8 mouse cellular contexts compared by ENCODE assay signal in the genomic region with DNA sequence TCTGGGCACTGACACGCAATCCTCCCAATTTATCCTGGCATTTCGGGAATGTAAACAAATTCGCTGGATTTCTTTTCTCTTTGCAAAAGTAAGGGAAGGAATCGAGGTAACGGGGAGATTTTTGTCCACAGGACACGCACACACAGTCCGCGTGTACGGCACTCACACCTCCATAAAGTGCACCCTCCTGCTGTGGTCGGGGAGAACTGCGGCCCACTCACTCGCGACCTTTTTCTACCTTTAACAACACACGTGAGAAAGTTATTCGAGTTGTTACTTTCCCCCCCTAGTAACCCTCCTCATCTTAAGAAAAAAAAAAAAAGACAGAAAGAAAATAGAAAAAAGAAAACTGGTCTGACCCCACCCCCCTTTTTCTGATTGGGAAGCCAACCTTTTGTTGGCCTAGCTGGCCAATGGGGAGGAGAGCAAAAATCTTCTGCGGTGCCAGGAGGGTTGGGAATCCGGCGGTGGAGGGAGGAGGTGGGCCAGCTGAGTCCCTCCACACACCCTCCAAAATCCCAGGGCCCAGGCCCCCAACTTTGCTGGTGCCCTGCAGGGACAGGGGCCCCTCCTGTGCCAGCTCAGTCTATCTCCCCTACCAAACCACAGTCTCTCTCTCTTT. TPM values are rescaled to one million over a fixed set of nuclear protein-coding genes. Genes with fewer than 3 reads are reported as not detected.
DNase-seq lines count a peak whose midpoint lies in the region; ATAC-seq lines count a peak whose summit lies in the region.

No protein-coding gene starts in this region.

- under 1% methylated on average over 18 of the region's 18 CpGs for WGBS in forebrain, embryonic 11.5 days
- WGBS in liver, embryonic 12.5 days (ENCODE audit: insufficient replicate concordance) = 12% methylated on average over 18 of the region's 18 CpGs

- no peaks in the 10 kb centered on the region for H3K9me3 ChIP-seq in forebrain, embryonic 11.5 days (ENCODE audit: control insufficient read depth, low read length)
- no peaks in the 10 kb centered on the region for H3K9me3 ChIP-seq in liver, embryonic 12.5 days (replicated peaks)

- H3K36me3 ChIP-seq in forebrain, embryonic 11.5 days (ENCODE audit: control insufficient read depth, insufficient read depth, low read length) = no peaks in the 10 kb centered on the region
- peaks cover 8% of the 10 kb centered on the region for H3K36me3 ChIP-seq in liver, embryonic 12.5 days

- H3K4me2 ChIP-seq in forebrain, embryonic 11.5 days (ENCODE audit: low read depth, low read length, severe bottlenecking) = peak overlapping the region; percentile 83
- H3K4me2 ChIP-seq in liver, embryonic 12.5 days = peak overlapping the region; percentile 65

- peak overlapping the region; percentile 55 for H3K9ac ChIP-seq in forebrain, embryonic 11.5 days (ENCODE audit: low read length)
- no peak overlapping the region for H3K9ac ChIP-seq in liver, embryonic 12.5 days

- peak overlapping the region; percentile 43 for H3K4me3 ChIP-seq in forebrain, embryonic 11.5 days (ENCODE audit: low read depth, low read length)
- H3K4me3 ChIP-seq in liver, embryonic 12.5 days = peak overlapping the region; percentile 40

- peak; percentile 65 to 69 for DNase-seq in cerebellum, postnatal 10 days
- no peak for DNase-seq in cerebellum, adult 18-20 months
- DNase-seq in 3T3-L1 (ENCODE audit: low read depth, low spot score) = peak; percentile 56
- peak; percentile 68 for DNase-seq in forebrain, embryonic 11.5 days (ENCODE audit: low spot score)
- no peak for DNase-seq in adrenal gland, postnatal 14 days
- DNase-seq in layer of hippocampus, adult 18-20 months (ENCODE audit: low spot score in 2 of 2) = no peak

- no peak overlapping the region for H3K27ac ChIP-seq in forebrain, embryonic 11.5 days (ENCODE audit: low read depth, low read length)
- no peak overlapping the region for H3K27ac ChIP-seq in liver, embryonic 12.5 days

- no peak for ATAC-seq in forebrain, embryonic 11.5 days (replicated peaks; ENCODE audit: low FRiP score)
- ATAC-seq in liver, embryonic 12.5 days = no peak
- no peak for ATAC-seq in CD4-positive, CD25-positive, alpha-beta regulatory T cell, adult 4 months

- peaks cover 67% of the 10 kb centered on the region for H3K27me3 ChIP-seq in forebrain, embryonic 11.5 days (ENCODE audit: control insufficient read depth, insufficient read depth, low read length)
- peaks cover 100% of the 10 kb centered on the region for H3K27me3 ChIP-seq in liver, embryonic 12.5 days (replicated peaks)

- H3K4me1 ChIP-seq in forebrain, embryonic 11.5 days (replicated peaks; ENCODE audit: control insufficient read depth, insufficient read depth, low read length) = peaks cover 47% of the 10 kb centered on the region
- peaks cover 55% of the 10 kb centered on the region for H3K4me1 ChIP-seq in liver, embryonic 12.5 days

RNA-seq across cellular contexts. Expression of a gene that starts 2.9 kb away (rescaled TPM):
- polyA plus RNA-seq in forebrain, embryonic 11.5 days (2014; fragmentation: Nextera tagmentation; extraction: Ambion mirVana) = 9.5 and 11.2 TPM in 2 replicates
- polyA plus RNA-seq in liver, embryonic 12.5 days (2016; fragmentation: Nextera tagmentation; extraction: Ambion mirVana) = 2.5 and 3.3 TPM in 2 replicates
- 13.1 and 16.7 TPM in 2 replicates for total RNA-seq in adrenal gland, postnatal 14 days (2021)
- 10 to 100 TPM in 1 of 2 experiments, 1 to 10 TPM in 1; 8.7 to 10.9 TPM for total RNA-seq in layer of hippocampus, adult 18-20 months (2021)
- 1 to 10 TPM; 4.0 to 6.7 TPM for polyA plus RNA-seq in CD4-positive, CD25-positive, alpha-beta regulatory T cell, adult 4 months (2017; shearing (Covaris generic))

RNA-seq across cellular contexts. Expression of a gene that starts 15.1 kb away (rescaled TPM):
- 101 and 103 TPM in 2 replicates for polyA plus RNA-seq in forebrain, embryonic 11.5 days (2014; fragmentation: Nextera tagmentation; extraction: Ambion mirVana)
- polyA plus RNA-seq in liver, embryonic 12.5 days (2016; fragmentation: Nextera tagmentation; extraction: Ambion mirVana) = 8.6 TPM in 2 replicates
- total RNA-seq in adrenal gland, postnatal 14 days (2021) = 7.4 and 7.7 TPM in 2 replicates
- 1 to 10 TPM; 2.5 to 2.9 TPM for total RNA-seq in layer of hippocampus, adult 18-20 months (2021)
- polyA plus RNA-seq in CD4-positive, CD25-positive, alpha-beta regulatory T cell, adult 4 months (2017; shearing (Covaris generic)) = 1 to 10 TPM; 1.4 to 1.5 TPM

RNA-seq across cellular contexts. Expression of a gene that starts 48.1 kb away (rescaled TPM):
- polyA plus RNA-seq in forebrain, embryonic 11.5 days (2014; fragmentation: Nextera tagmentation; extraction: Ambion mirVana) = 6.4 and 7.0 TPM in 2 replicates
- 3.2 and 3.3 TPM in 2 replicates for polyA plus RNA-seq in liver, embryonic 12.5 days (2016; fragmentation: Nextera tagmentation; extraction: Ambion mirVana)
- 105 and 156 TPM in 2 replicates for total RNA-seq in adrenal gland, postnatal 14 days (2021)
- 10 to 100 TPM; 44.7 to 49.1 TPM for total RNA-seq in layer of hippocampus, adult 18-20 months (2021)
- 1 to 10 TPM; 1.7 to 3.7 TPM for polyA plus RNA-seq in CD4-positive, CD25-positive, alpha-beta regulatory T cell, adult 4 months (2017; shearing (Covaris generic))

RNA-seq across cellular contexts. Expression of a gene that starts 49.9 kb away (rescaled TPM):
- polyA plus RNA-seq in forebrain, embryonic 11.5 days (2014; fragmentation: Nextera tagmentation; extraction: Ambion mirVana) = not detected in 2 replicates
- not detected in 2 replicates for polyA plus RNA-seq in liver, embryonic 12.5 days (2016; fragmentation: Nextera tagmentation; extraction: Ambion mirVana)
- not detected in 2 replicates for total RNA-seq in adrenal gland, postnatal 14 days (2021)
- total RNA-seq in layer of hippocampus, adult 18-20 months (2021) = not detected
- polyA plus RNA-seq in CD4-positive, CD25-positive, alpha-beta regulatory T cell, adult 4 months (2017; shearing (Covaris generic)) = not detected

Comparison
In these comparisons a context has a peak if more than half of its experiments do, and no peak if none do; other contexts are left out.
1. DNase-seq: peak in cerebellum, postnatal 10 days (2 of 2), 3T3-L1 (single experiment) and forebrain, embryonic 11.5 days (single experiment); none in cerebellum, adult 18-20 months (0 of 2), adrenal gland, postnatal 14 days (single experiment) and layer of hippocampus, adult 18-20 months (0 of 2).
2. RNA of a gene that starts 15.1 kb away (polyA plus RNA-seq): 101 to 103 TPM in forebrain, embryonic 11.5 days; 8.6 TPM in liver, embryonic 12.5 days and 1.4 to 1.5 TPM in CD4-positive, CD25-positive, alpha-beta regulatory T cell, adult 4 months; every median in the first group is over 10 times any median in the second.